Mouse (Mus musculus) left cerebral cortex, adult 8-10 months (tissue): ENCODE results near the gene Dnajc27. TPM values are rescaled to one million over a fixed set of nuclear protein-coding genes. Genes with fewer than 3 reads are reported as not detected.

Experiments used
- DNase-seq, 2 experiments: peaks; one replicate each; pipeline ENCODE4 v3.0.0; 2022; ENCODE audit warnings: low spot score in 2 of 2
- total RNA-seq, 4 experiments: library from RNA; stranded (reverse); gene quantifications; 2 replicates each; pipeline ENCODE4 v1.2.4; 2022

Gene Dnajc27
- total RNA-seq, 4 experiments from 2014 or later, result 90.1 to 105 (median 99.9) TPM

DNA sequence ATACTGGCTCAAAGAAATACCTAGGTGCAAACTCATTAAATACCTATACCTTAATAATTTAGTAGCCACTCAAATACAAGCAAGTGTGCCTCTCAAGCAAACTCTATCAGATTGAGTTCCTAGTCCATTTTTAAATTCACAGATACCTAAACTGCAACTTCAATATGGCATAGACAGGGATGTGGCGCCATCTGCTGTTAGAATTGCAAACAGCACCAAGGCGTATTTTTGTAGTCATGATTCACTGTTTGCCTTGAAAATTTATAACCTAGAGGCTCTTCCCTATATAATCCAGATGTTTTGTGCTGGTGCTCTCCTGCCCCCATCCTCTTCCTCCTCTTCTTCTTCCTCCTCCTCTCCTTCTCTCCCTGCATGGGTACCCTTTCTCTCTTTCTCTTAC is 2.1 kb upstream of the Dnajc27 start:
- DNase-seq, result peak; percentile 57 to 94

DNA sequence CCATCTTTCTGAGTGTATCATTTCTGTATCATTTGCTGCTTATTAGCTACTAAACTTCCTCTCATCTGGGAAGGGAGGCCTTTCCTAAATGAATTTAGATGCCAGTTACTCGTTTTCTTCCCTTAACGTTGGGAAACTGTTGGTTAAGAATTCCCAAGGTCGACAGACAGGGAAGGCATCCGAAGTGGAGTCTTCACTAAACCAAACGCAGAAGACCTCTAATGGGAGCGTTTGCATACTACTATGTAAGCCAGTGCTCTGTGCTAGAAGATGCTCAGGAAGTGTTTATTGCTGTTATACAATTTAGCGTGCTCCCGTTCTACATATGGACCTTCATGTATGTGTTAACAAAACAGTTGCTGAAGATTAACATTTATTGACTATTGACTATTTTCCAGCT is 1.1 kb downstream of the Dnajc27 start:
- no peak for DNase-seq

DNA sequence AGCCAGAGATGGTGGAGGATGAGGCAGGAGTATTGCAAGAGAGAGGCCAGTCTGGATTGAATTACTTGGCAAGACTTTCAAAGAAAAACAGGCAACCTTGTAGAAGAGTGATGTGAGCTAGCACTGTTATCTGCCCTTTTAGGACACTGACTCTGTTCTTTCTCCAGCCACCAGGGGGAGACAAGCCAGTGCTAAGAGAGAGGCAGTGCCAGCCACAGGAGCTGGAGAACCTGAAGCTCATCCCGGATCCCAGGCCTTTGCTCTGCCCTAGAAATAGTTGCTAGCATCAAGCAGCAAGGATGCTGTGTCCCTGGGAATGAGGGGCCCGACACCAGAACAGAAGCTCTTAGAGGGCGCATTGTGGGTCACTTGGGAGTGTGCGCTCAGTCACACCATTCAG is 25.0 kb downstream of the Dnajc27 start:
- peak in 1 of 2 experiments; percentile 52 for DNase-seq

DNA sequence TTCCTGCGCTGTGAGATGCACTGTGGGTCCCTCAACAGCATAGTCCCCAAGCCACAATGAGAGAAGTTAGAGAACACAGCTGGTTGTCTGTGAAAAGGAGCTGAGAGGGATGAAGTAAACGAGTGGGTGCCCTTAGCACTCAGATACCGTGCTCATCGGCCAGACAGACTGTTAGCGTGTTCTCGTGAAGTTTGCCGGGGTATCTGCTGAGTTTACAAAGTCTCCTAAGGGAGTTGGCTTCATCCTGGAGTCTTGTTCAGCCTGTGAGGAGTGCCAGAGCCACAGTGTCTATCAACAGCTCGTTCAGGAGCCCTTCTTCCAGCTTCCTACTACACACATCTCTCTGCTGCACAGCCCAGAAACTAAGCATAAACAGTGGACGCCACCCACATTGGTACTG is 33.7 kb downstream of the Dnajc27 start:
- DNase-seq, result no peak

DNA sequence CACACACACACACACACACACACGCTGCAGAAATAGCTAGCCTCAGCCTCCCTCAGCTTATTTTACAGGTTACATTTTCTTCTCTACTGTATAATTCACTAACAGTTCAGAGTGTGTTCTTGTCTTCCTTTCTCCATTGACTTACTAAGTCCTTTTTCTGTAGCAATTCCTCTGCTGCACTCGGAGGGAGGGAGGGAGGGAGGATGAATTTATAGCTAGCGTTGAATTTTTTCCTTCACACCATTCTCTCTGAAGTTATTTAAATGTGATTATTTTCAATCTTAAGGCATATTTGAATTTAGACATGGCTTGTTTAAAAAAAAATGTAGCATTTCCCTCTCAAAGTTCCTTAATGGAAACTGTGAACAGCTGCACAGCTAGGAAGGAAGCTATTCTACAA is 34.8 kb downstream of the Dnajc27 start:
- no peak for DNase-seq

GRCm38 (mm10) chr12:4117579-4117978 is 35.2 kb downstream of the Dnajc27 start:
- DNase-seq, result peak; percentile 59 to 87

GRCm38 (mm10) chr12:4127346-4127745 is 45.0 kb downstream of the Dnajc27 start:
- DNase-seq, result no peak

DNA sequence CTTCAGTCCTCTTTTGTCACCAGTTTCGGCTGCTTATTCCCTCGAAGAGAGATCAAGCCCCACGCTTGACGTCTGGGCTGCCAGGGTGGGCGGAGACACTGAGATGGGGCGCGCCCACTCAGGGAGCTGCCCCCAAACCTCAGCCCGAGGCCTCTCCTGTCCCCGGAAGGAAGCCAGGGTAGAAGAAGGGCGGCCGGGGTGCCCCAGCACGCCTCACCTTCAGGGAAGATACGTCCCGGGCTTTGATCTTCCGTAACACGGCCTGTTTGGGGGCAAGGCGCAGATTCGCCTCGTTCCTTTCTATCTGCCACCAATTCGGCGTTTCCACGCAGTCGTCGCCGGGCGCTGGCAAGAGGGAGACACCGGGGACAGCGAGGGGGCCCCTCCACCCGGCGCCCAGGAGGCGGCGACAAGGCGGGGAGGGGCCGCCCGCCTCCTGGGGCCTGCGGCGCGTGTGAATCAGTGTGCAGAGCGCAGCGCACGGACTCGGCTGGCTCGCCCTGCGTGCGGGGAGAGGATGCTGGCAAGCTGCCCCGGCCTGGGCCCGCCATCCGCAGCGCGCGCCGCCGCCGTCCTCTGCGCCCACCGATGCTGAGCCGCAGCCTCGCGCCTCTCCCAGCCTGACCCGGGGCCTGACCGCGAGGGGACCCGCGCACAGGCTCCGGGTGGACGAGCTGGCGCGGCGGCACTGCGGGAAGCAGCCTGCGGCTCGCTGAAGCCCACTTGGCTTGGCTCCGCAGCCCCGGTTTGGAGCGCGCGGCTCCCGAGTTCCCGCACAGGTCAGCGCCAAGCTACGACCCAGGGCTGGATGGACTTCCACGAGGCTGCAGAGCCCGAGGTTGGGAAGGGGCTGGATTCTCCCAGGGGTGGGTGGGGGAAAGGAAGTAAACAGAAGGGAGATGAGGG is 50.8 kb downstream of the Dnajc27 start, which contains the start of gene Adcy3:
TSS of gene Adcy3 (plus strand) at position 163 of the 906 bp plus-strand sequence.
- peak; percentile 54 to 61 for DNase-seq

- no peak for DNase-seq
Observed at GRCm38 (mm10) chr12:4133847-4134212, 51.4 kb downstream of the Dnajc27 start.

DNA sequence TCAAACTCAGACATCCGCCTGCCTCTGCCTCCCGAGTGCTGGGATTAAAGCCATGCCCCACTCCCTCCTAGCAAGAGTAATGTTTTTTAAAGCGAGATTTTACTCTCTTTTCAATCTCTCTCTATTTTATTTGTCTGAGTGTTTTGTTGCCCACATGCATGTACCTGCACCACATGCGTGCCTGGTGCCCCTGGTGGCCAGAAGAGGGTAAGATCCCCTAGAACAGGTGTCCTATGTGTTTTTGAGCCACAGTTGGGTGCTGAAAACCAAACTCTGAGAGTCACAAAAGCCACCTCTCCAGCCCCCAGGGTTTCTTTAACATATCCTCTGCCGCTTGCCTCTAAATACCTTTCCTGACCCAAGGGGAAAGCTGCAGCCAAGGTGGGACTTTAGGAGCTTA is 60.8 kb downstream of the Dnajc27 start:
- DNase-seq, result no peak

DNA sequence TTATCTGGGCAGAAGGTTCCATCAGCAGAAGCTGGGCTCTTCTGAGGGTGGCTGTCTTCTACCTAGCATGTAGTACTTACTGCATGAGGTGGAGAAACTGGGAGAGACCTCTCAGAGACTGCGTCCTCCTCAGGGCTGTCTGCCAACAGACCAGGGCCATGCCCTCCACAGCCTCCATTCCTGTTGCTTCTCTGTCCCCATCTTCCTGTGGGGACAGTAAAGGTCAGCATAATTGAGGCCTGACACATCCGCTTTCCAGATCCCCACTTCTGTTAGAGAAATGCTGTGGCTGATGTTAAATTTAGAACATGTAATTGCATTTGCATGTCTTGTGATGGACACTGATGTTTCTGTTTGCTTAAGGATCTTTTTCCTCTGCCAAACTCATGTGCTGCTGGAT is 68.6 kb downstream of the Dnajc27 start:
- DNase-seq, result no peak

DNA sequence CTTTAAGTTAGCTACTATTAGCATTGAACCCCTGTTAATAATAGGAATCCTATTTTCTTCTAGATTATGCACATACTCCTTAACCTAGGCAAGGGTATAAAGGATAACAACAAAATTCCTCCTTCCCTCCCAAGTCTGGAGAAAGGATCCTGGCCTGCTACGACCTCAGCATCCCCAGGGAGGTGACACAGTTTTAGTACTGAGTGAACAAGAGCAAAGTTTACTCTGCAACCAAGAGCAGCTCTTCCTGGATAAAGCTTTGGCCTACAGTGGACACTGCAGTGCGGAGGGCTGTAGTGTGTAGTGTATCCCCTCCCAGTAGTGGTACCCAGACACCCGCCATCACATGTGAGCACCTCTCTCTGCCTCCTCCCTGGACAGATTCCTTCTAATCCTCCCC is 69.6 kb downstream of the Dnajc27 start:
- DNase-seq, result no peak

- DNase-seq, result no peak
Observed at GRCm38 (mm10) chr12:4157466-4157865, 75.1 kb downstream of the Dnajc27 start.

DNA sequence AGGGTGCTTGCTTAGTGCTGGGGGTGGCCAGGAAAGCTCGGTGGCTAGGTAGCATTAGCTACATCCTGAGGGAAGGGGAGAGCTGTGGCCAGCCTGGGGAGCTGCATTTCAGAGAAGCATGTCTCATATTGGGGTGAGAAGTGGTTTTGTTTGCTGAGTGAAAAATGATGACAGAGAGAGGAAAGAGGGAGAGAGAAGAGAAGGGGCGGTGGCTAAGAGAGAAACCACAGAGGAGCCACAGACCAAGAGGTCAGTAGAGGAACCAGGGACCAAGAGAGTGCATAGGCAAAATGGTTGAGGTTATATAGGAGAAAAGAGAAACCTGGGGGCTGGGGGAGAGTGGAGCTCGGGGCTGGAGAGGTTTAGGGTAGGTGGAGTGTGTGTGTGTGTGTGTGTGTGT is 75.8 kb downstream of the Dnajc27 start:
- DNase-seq, result no peak

- DNase-seq, result no peak
Observed at GRCm38 (mm10) chr12:4158868-4159632, 76.7 kb downstream of the Dnajc27 start.

Other genes starting within 250 kb of the Dnajc27 start
- gene Pomc, start 127.6 kb upstream of the Dnajc27 start, total RNA-seq, result 1 to 10 TPM; 2.3 to 9.3 (median 2.8) TPM
- gene Efr3b, start 43.7 kb upstream of the Dnajc27 start, total RNA-seq, result 100 to 1,000 TPM; 116 to 119 (median 117) TPM
- 10 to 100 TPM; 49.8 to 53.5 (median 52.1) TPM for gene Adcy3, start 50.5 kb downstream of the Dnajc27 start, total RNA-seq
- 1 to 10 TPM; 7.4 to 9.6 (median 8.6) TPM for gene Ptrhd1, start 151.4 kb downstream of the Dnajc27 start, total RNA-seq
- 1 to 10 TPM; 3.7 to 6.1 (median 4.3) TPM for gene Cenpo, start 151.7 kb downstream of the Dnajc27 start, total RNA-seq